Mouse (Mus musculus): ENCODE results near the gene Ehd1.

DNA sequence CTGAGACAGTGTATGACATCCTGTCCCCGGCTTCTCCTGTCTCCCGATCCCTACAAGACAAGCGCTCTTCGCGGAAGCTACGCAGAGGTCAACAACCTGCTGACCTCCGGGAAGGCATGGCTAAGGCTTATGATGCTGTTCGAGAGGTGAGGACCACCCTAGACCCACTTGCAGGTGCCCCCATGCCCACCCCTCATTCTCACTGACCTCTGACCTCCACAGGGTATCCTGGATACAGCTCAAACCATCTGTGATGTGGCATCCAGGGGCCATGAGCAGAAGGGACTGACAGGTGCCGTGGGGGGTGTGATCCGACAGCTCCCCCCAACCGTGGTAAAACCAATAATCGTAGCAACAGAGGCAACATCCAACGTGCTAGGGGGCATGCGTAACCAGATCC, 15.1 kb upstream of the Ehd1 start:
- TF ChIP-seq CTCF (IDR thresholded peaks at IDR 0.05; ENCODE audit: low read depth, low read length): no peak
- no peak for TF ChIP-seq POLR2A (IDR thresholded peaks at IDR 0.05; ENCODE audit: insufficient read depth, low read length)
